Mouse (Mus musculus) forebrain, embryonic 15.5 days (tissue): ENCODE measurements around the gene Prkcd. TPM values are rescaled to one million over a fixed set of nuclear protein-coding genes. Genes with fewer than 3 reads are reported as not detected.

ENCODE experiments used
- ATAC-seq: fragments of 200-750 bp; cut with Nextera tagmentation; replicated peaks from 2 replicates; pipeline ENCODE4 v1.8.0; 2017; ENCODE audit warnings: mild to moderate bottlenecking, moderate TSS enrichment, moderate library complexity
- H3K27ac ChIP-seq: fragments of 300-500 bp; sonication (generic); replicated peaks from 2 replicates; pipeline ENCODE4 v1.5.1; 2015; ENCODE audit warnings: mild to moderate bottlenecking, inconsistent platforms
- H3K27me3 ChIP-seq: fragments of 300-500 bp; sonication (generic); 2 replicates; pipeline ENCODE4 v1.6.1; 2015; ENCODE audit warnings: inconsistent platforms
- H3K36me3 ChIP-seq: fragments of 300-500 bp; sonication (generic); 2 replicates; pipeline ENCODE4 v1.6.1; 2015; ENCODE audit warnings: mild to moderate bottlenecking, inconsistent platforms
- H3K4me1 ChIP-seq: fragments of 300-500 bp; sonication (generic); 2 replicates; pipeline ENCODE4 v1.6.1; 2015; ENCODE audit warnings: inconsistent platforms
- H3K4me2 ChIP-seq: fragments of 300-500 bp; sonication (generic); replicated peaks from 2 replicates; pipeline ENCODE4 v1.6.1; 2015; ENCODE audit warnings: mild to moderate bottlenecking, inconsistent platforms
- H3K4me3 ChIP-seq: fragments of 300-500 bp; sonication (generic); 2 replicates; pipeline ENCODE4 v1.5.1; 2015; ENCODE audit warnings: mild to moderate bottlenecking, inconsistent platforms
- H3K9ac ChIP-seq: fragments of 300-500 bp; sonication (generic); replicated peaks from 2 replicates; pipeline ENCODE4 v1.6.1; 2015; ENCODE audit warnings: mild to moderate bottlenecking, inconsistent platforms
- H3K9me3 ChIP-seq: fragments of 300-500 bp; sonication (generic); 2 replicates; pipeline ENCODE4 v1.6.1; 2016; ENCODE audit warnings: inconsistent platforms
- WGBS: fragments of 180-500 bp; shearing (Covaris S2); methylation state at CpG from one replicate; pipeline ENCODE4 v1.1.7; 2015; ENCODE audit warnings: mixed read lengths; 5-methylcytosine and 5-hydroxymethylcytosine counted together
- microRNA-seq: library from miRNA; unstranded; fragments of <30 nt; microRNA quantifications from one replicate; pipeline ENCODE4, GENCODE M21; 2016
- polyA plus RNA-seq: library from polyadenylated mRNA; unstranded; fragments of >200 nt; fragmentation: Nextera tagmentation; extraction: Ambion mirVana; gene quantifications from 2 replicates; pipeline ENCODE4 v1.2.1, GENCODE M21; 2015

Gene Prkcd
- polyA plus RNA-seq, 1 experiment from 2014 or later: 32.3 TPM

GRCm38 (mm10) chr14:30548131-30548720 is 77.8 kb downstream of the Prkcd start, which contains the start of gene Tkt:
Gene Tkt (plus strand): TSS chr14:30548359.
- H3K9ac ChIP-seq: peak within 1 kb of the TSS; percentile 80
- peak within 1 kb of the TSS; percentile 67 for H3K4me2 ChIP-seq
- peak within 1 kb of the TSS; percentile 89 for H3K27ac ChIP-seq
- peaks cover 26% of the 10 kb centered on the region for H3K4me1 ChIP-seq
- peak within 1 kb of the TSS; percentile 78 for H3K4me3 ChIP-seq
- H3K9me3 ChIP-seq: no peaks in the 10 kb centered on the region
- H3K36me3 ChIP-seq: no peaks in the 10 kb centered on the region
- peak; percentile 42 for ATAC-seq
- H3K27me3 ChIP-seq: no peaks in the 10 kb centered on the region
- WGBS: 12% methylated on average over 8 of the region's 8 CpGs

Small RNA genes within 50 kb of the gene (microRNA-seq; reads per million reads assigned to microRNA genes)
- gene Mir3076: 3.3 reads per million, percentile 9 among the genes with 10 or more reads in this experiment

Other genes starting within 250 kb of the Prkcd start
- 19.2 and 21.2 TPM in 2 replicates for gene Dcp1a, start 146.7 kb downstream of the Prkcd start, polyA plus RNA-seq
- gene Cacna1d, start 134.8 kb downstream of the Prkcd start, polyA plus RNA-seq: 7.1 and 8.2 TPM in 2 replicates
- gene Tkt, start 77.9 kb downstream of the Prkcd start, polyA plus RNA-seq: 327 and 333 TPM in 2 replicates
- gene Rft1, start 28.1 kb upstream of the Prkcd start, polyA plus RNA-seq: 8.0 and 9.9 TPM in 2 replicates
- gene Sfmbt1, start 88.6 kb upstream of the Prkcd start, polyA plus RNA-seq: 21.0 and 23.2 TPM in 2 replicates
- 17.3 and 18.0 TPM in 2 replicates for gene Tmem110, start 199.4 kb upstream of the Prkcd start, polyA plus RNA-seq